Mouse (Mus musculus) forebrain, embryonic 12.5 days (tissue): ENCODE measurements around the gene Efl1. TPM values are rescaled to one million over a fixed set of nuclear protein-coding genes. Genes with fewer than 3 reads are reported as not detected.

ENCODE experiments used
- ATAC-seq: fragments of 200-750 bp; cut with Nextera tagmentation; 2 replicates; pipeline ENCODE4 v1.8.0; 2017; ENCODE audit warnings: moderate TSS enrichment; ENCODE audit not compliant: low FRiP score
- H3K27ac ChIP-seq: fragments of 300-500 bp; sonication (generic); 2 replicates; pipeline ENCODE4 v1.5.1; 2016; ENCODE audit warnings: mild to moderate bottlenecking
- H3K27me3 ChIP-seq: fragments of 300-500 bp; sonication (generic); 2 replicates; pipeline ENCODE4 v1.6.1; 2016; ENCODE audit warnings: mild to moderate bottlenecking
- H3K36me3 ChIP-seq: fragments of 300-500 bp; sonication (generic); replicated peaks from 2 replicates; pipeline ENCODE4 v1.6.1; 2016; ENCODE audit warnings: mild to moderate bottlenecking
- H3K4me1 ChIP-seq: fragments of 300-500 bp; sonication (generic); 2 replicates; pipeline ENCODE4 v1.6.1; 2016
- H3K4me2 ChIP-seq: fragments of 300-500 bp; sonication (generic); 2 replicates; pipeline ENCODE4 v1.6.1; 2016; ENCODE audit warnings: mild to moderate bottlenecking, moderate library complexity
- H3K4me3 ChIP-seq: fragments of 300-500 bp; sonication (generic); replicated peaks from 2 replicates; pipeline ENCODE4 v1.5.1; 2016; ENCODE audit warnings: mild to moderate bottlenecking
- H3K9ac ChIP-seq: fragments of 300-500 bp; sonication (generic); 2 replicates; pipeline ENCODE4 v1.6.1; 2016; ENCODE audit warnings: mild to moderate bottlenecking
- H3K9me3 ChIP-seq: fragments of 300-500 bp; sonication (generic); 2 replicates; pipeline ENCODE4 v1.6.1; 2016
- WGBS: fragments of 180-500 bp; shearing (Covaris S2); methylation state at CpG from one replicate; pipeline ENCODE4 v1.1.7; 2016; 5-methylcytosine and 5-hydroxymethylcytosine counted together
- polyA plus RNA-seq: library from polyadenylated mRNA; unstranded; fragments of >200 nt; fragmentation: Nextera tagmentation; extraction: Ambion mirVana; gene quantifications from 2 replicates; pipeline ENCODE4 v1.2.1, GENCODE M21; 2016

Efl1 gene
- polyA plus RNA-seq, 1 experiment from 2014 or later = 21.3 TPM

- no peak overlapping the region for H3K4me3 ChIP-seq
- peaks cover 12% of the 10 kb centered on the region for H3K4me1 ChIP-seq
- peaks cover 8% of the 10 kb centered on the region; the same call in 1 of the 2 replicates for H3K36me3 ChIP-seq
- H3K27ac ChIP-seq = peak overlapping the region; percentile 42; the same call in 1 of the 2 replicates
- H3K4me2 ChIP-seq = no peak overlapping the region
- 67% methylated on average over 14 of the region's 14 CpGs for WGBS
- no peaks in the 10 kb centered on the region for H3K9me3 ChIP-seq
- H3K9ac ChIP-seq = no peak overlapping the region
- no peaks in the 10 kb centered on the region for H3K27me3 ChIP-seq
- no peak for ATAC-seq
These were observed 124.1 kb downstream of the Efl1 start for GRCm38 (mm10) chr7:82772481-82772880.

DNA sequence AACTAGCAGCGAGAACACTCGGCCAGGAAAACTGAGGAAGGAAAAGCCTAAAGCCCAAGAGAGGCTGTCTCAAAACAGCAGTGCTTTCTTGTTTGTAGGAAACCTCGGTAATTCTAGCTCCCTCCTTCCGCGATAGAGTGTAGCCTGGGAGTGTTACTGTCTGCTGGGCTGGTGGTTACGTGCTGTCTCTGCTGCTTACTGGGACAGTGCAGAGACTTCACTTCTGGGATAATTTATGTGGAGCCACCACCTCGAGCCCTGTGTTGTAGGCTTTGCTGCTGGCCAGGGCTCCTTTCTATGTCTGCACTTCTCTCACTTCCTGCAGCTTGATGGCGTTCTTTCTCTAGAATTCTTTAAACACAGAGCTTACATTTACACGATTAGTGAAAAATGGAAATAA lies 124.7 kb downstream of the Efl1 start:
- H3K4me2 ChIP-seq = no peak overlapping the region
- WGBS = 77% methylated on average over 9 of the region's 9 CpGs
- H3K36me3 ChIP-seq = peaks cover 11% of the 10 kb centered on the region; the same call in 1 of the 2 replicates
- 0 out of 2 replicates have a peak overlapping the region, but pooled peaks have one; percentile 42 for H3K27ac ChIP-seq
- no peak for ATAC-seq
- H3K27me3 ChIP-seq = no peaks in the 10 kb centered on the region
- H3K9me3 ChIP-seq = no peaks in the 10 kb centered on the region
- H3K4me3 ChIP-seq = no peak overlapping the region
- H3K4me1 ChIP-seq = peaks cover 12% of the 10 kb centered on the region
- no peak overlapping the region for H3K9ac ChIP-seq

GRCm38 (mm10) chr7:82773884-82774283 lies 125.5 kb downstream of the Efl1 start:
- H3K27me3 ChIP-seq = no peaks in the 10 kb centered on the region
- 87% methylated on average over 6 of the region's 6 CpGs for WGBS
- no peak overlapping the region for H3K9ac ChIP-seq
- H3K36me3 ChIP-seq = peaks cover 11% of the 10 kb centered on the region; the same call in 1 of the 2 replicates
- H3K27ac ChIP-seq = no peak overlapping the region
- no peak overlapping the region for H3K4me3 ChIP-seq
- no peaks in the 10 kb centered on the region for H3K9me3 ChIP-seq
- no peak overlapping the region for H3K4me2 ChIP-seq
- no peak for ATAC-seq
- peaks cover 12% of the 10 kb centered on the region for H3K4me1 ChIP-seq

GRCm38 (mm10) chr7:82775090-82775489 lies 126.7 kb downstream of the Efl1 start:
- H3K36me3 ChIP-seq = peaks cover 11% of the 10 kb centered on the region; the same call in 1 of the 2 replicates
- H3K9ac ChIP-seq = no peak overlapping the region
- no peak overlapping the region for H3K27ac ChIP-seq
- WGBS = 87% methylated on average over 3 of the region's 3 CpGs
- H3K4me3 ChIP-seq = no peak overlapping the region
- no peaks in the 10 kb centered on the region for H3K27me3 ChIP-seq
- ATAC-seq = no peak
- peaks cover 12% of the 10 kb centered on the region for H3K4me1 ChIP-seq
- H3K4me2 ChIP-seq = no peak overlapping the region
- no peaks in the 10 kb centered on the region for H3K9me3 ChIP-seq

DNA sequence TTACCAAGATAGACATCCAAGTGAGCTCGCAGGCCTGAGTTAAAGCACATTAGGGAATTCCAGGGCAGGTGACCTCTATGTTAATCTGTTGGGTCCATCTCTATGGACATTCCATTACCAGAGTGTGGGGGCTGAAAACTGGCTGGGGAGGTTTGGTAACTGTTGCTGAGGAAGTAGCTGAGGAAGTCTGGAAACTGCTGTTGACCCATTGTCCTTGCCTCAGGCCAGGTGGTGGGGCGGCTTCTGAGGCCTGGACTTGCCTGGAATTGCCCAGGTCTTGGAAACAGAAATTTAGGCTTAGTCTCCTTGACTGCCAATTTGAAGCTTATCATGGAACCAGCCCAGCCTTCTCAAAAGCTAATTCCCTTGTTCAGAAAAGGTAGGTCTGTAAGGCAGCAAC lies 134.7 kb downstream of the Efl1 start:
- no peak overlapping the region for H3K4me3 ChIP-seq
- H3K27me3 ChIP-seq = no peaks in the 10 kb centered on the region
- WGBS = 91% methylated on average over 2 of the region's 2 CpGs
- H3K9ac ChIP-seq = no peak overlapping the region
- H3K9me3 ChIP-seq = no peaks in the 10 kb centered on the region
- no peak for ATAC-seq
- H3K4me2 ChIP-seq = no peak overlapping the region
- H3K36me3 ChIP-seq = no peaks in the 10 kb centered on the region
- no peaks in the 10 kb centered on the region; the same call in 1 of the 2 replicates for H3K4me1 ChIP-seq
- no peak overlapping the region for H3K27ac ChIP-seq

DNA sequence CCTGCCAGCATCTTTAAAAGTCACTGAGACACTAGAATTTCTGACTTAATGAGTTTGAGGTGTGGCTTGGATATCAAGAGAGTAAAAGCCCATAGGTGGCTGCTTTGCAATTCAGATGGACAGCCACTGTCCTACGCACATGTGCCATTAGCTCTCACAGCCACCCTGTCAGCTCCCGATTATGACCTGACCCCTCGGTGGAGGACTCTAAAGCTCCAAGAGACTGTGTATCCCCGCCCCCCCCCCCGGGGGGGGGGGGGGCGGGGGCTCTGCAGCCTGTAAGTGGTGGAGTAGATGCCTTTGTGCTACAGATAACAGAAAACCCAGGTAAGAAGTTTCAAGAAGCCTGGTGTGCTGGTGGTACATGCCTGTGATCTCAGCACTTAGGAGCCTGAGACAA lies 135.3 kb downstream of the Efl1 start:
- no peak for ATAC-seq
- Histone ChIP-seq H3K27me3 (no peaks in the 10 kb centered on the region), H3K36me3 (no peaks in the 10 kb centered on the region), H3K27ac (no peak overlapping the region), H3K4me3 (no peak overlapping the region), H3K9me3 (no peaks in the 10 kb centered on the region), H3K4me1 (no peaks in the 10 kb centered on the region; the same call in 1 of the 2 replicates), H3K4me2 (no peak overlapping the region), H3K9ac (no peak overlapping the region)
- 46% methylated on average over 5 of the region's 6 CpGs for WGBS

GRCm38 (mm10) chr7:82785335-82785934 lies 137.0 kb downstream of the Efl1 start:
- H3K27ac ChIP-seq = no peak overlapping the region

GRCm38 (mm10) chr7:82785970-82786647 lies 137.7 kb downstream of the Efl1 start:
- WGBS = 68% methylated on average over 2 of the region's 2 CpGs
- Histone ChIP-seq H3K4me1 (no peaks in the 10 kb centered on the region; the same call in none of the 2 replicates), H3K9me3 (no peaks in the 10 kb centered on the region), H3K27ac (no peak overlapping the region), H3K9ac (no peak overlapping the region), H3K4me3 (no peak overlapping the region), H3K36me3 (no peaks in the 10 kb centered on the region), H3K4me2 (no peak overlapping the region), H3K27me3 (no peaks in the 10 kb centered on the region)
- no peak; the same call in 1 of the 2 replicates for ATAC-seq

More at GRCm38 (mm10) chr7:82785335-82785934, 137.0 kb downstream of the Efl1 start:
- no peaks in the 10 kb centered on the region for H3K27me3 ChIP-seq
- ATAC-seq = no peak
- H3K36me3 ChIP-seq = no peaks in the 10 kb centered on the region
- H3K9ac ChIP-seq = no peak overlapping the region
- WGBS = 54% methylated on average over 6 of the region's 6 CpGs
- H3K4me3 ChIP-seq = no peak overlapping the region
- H3K4me2 ChIP-seq = no peak overlapping the region
- H3K4me1 ChIP-seq = no peaks in the 10 kb centered on the region; the same call in 1 of the 2 replicates
- no peaks in the 10 kb centered on the region for H3K9me3 ChIP-seq

- WGBS = 64% methylated on average over 2 of the region's 2 CpGs
- no peaks in the 10 kb centered on the region for H3K36me3 ChIP-seq
- no peak for ATAC-seq
- H3K4me1 ChIP-seq = peaks cover 8% of the 10 kb centered on the region; the same call in 1 of the 2 replicates
- H3K4me3 ChIP-seq = no peak overlapping the region
- no peak overlapping the region for H3K27ac ChIP-seq
- no peaks in the 10 kb centered on the region for H3K27me3 ChIP-seq
- H3K9ac ChIP-seq = no peak overlapping the region
- H3K4me2 ChIP-seq = no peak overlapping the region
- no peaks in the 10 kb centered on the region for H3K9me3 ChIP-seq
These were observed 144.2 kb downstream of the Efl1 start for GRCm38 (mm10) chr7:82792644-82793043.

- ATAC-seq = no peak
- H3K4me3 ChIP-seq = no peak overlapping the region
These were observed 144.7 kb downstream of the Efl1 start for GRCm38 (mm10) chr7:82793111-82793510.

DNA sequence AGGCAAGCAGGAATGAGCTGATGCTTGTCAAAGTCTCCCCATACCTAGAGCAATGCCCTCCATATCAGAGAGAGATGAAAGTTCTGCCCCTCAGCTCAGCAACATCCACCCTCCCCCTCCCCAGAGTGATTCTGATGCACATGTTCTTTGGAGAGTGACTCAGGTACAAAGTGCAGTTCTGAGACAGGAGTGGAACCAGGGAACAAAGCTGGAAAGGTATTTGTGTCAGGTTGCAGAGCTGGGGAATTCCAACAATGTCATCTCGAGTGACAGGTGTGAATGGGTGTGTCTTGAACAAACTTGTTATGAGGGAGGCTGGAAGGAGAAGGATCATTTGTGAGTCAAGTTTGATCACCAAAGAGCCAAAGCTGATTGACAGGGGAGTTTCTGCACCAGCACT lies 146.1 kb downstream of the Efl1 start:
- Histone ChIP-seq H3K27ac (no peak overlapping the region), H3K36me3 (no peaks in the 10 kb centered on the region), H3K4me1 (peaks cover 8% of the 10 kb centered on the region; the same call in 1 of the 2 replicates), H3K4me2 (no peak overlapping the region), H3K9me3 (no peaks in the 10 kb centered on the region), H3K27me3 (no peaks in the 10 kb centered on the region), H3K4me3 (no peak overlapping the region), H3K9ac (no peak overlapping the region)
- 64% methylated on average over 1 of the region's 1 CpGs for WGBS
- ATAC-seq = no peak

More at GRCm38 (mm10) chr7:82793111-82793510, 144.7 kb downstream of the Efl1 start:
- Histone ChIP-seq H3K27ac (no peak overlapping the region), H3K4me2 (no peak overlapping the region), H3K4me1 (peaks cover 8% of the 10 kb centered on the region; the same call in 1 of the 2 replicates), H3K9ac (no peak overlapping the region), H3K9me3 (no peaks in the 10 kb centered on the region), H3K27me3 (no peaks in the 10 kb centered on the region), H3K36me3 (no peaks in the 10 kb centered on the region)
- 100% methylated on average over 1 of the region's 1 CpGs for WGBS

GRCm38 (mm10) chr7:82802206-82802605 lies 153.8 kb downstream of the Efl1 start:
- H3K9ac ChIP-seq = no peak overlapping the region
- H3K4me3 ChIP-seq = no peak overlapping the region
- no peak for ATAC-seq
- no peaks in the 10 kb centered on the region for H3K36me3 ChIP-seq
- H3K27ac ChIP-seq = no peak overlapping the region
- 72% methylated on average over 4 of the region's 4 CpGs for WGBS
- H3K4me2 ChIP-seq = no peak overlapping the region
- H3K4me1 ChIP-seq = no peaks in the 10 kb centered on the region
- H3K9me3 ChIP-seq = no peaks in the 10 kb centered on the region
- no peaks in the 10 kb centered on the region for H3K27me3 ChIP-seq
